Mouse (Mus musculus) erythroblast, embryonic 14.5 days (primary cell): Measurements from ENCODE around the gene Elavl4.

Experiments
- GATA1 ChIP-seq: IDR thresholded peaks from 2 replicates; pipeline ENCODE4 v1.6.1; 2012; ENCODE audit warnings: low read length, inconsistent platforms, mixed read lengths
- TAL1 ChIP-seq: IDR thresholded peaks from 3 replicates; pipeline ENCODE4 v1.6.1; 2012; ENCODE audit warnings: low read length, inconsistent platforms, mixed read lengths

DNA sequence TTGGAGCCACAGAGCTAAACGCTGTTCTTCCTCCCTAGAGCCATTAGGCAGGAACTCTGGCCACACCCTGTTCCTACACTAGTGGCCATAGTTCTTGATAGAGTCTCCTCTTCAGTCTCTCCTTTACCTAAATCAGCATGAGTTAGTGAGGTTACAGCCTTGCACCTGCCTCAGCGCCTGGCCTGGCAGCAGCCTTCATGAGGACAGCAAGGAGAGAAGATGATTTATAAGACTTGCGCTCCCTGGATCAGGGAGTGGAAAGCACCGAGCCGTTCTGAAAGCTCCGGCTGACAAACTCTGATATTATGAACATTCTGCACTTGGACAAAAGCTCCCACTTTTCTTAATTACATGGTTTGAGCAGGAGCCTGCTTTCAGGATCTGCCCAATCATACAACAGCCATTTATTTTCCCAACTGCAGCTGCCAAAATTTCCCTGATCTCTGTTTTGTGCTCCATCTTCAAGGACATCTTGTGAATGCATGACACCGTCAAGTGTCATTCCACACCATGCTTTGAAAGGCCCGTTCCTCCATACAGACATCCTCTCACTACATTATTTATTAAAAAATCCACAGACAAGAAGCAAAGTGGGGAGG lies 87.3 kb downstream of the Elavl4 start:
- TF ChIP-seq GATA1 = no peak
- no peak for TF ChIP-seq TAL1
